Mouse (Mus musculus) forebrain, embryonic 11.5 days (tissue): Measurements from ENCODE around the gene H2-Oa. TPM values are rescaled to one million over a fixed set of nuclear protein-coding genes. Genes with fewer than 3 reads are reported as not detected.
A peak's percentile ranks its signal among the peaks of the same experiment; 100 is the strongest.

Source experiments
- ATAC-seq: fragments of 200-750 bp; cut with Nextera tagmentation; replicated peaks from 2 replicates; pipeline ENCODE4 v1.8.0; 2017; ENCODE audit warnings: moderate TSS enrichment; ENCODE audit not compliant: low FRiP score
- DNase-seq: peaks from one replicate; pipeline ENCODE4 v3.0.0-alpha.2; 2017; ENCODE audit warnings: low spot score
- H3K27ac ChIP-seq: fragments of 300-500 bp; sonication (generic); 2 replicates; pipeline ENCODE4 v1.5.1; 2014; ENCODE audit warnings: low read depth, low read length
- H3K27me3 ChIP-seq: fragments of 300-500 bp; sonication (generic); 2 replicates; pipeline ENCODE4 v1.6.1; 2014; ENCODE audit warnings: mild to moderate bottlenecking, low read length, mixed read lengths; ENCODE audit not compliant: control insufficient read depth, insufficient read depth
- H3K36me3 ChIP-seq: fragments of 300-500 bp; sonication (generic); 2 replicates; pipeline ENCODE4 v1.6.1; 2014; ENCODE audit warnings: mild to moderate bottlenecking, low read length, moderate library complexity, mixed read lengths; ENCODE audit not compliant: control insufficient read depth, insufficient read depth
- H3K4me1 ChIP-seq: fragments of 300-500 bp; sonication (generic); replicated peaks from 2 replicates; pipeline ENCODE4 v1.6.1; 2014; ENCODE audit warnings: low read length, mixed read lengths; ENCODE audit not compliant: control insufficient read depth, insufficient read depth
- H3K4me2 ChIP-seq: fragments of 300-500 bp; sonication (generic); 2 replicates; pipeline ENCODE4 v1.6.1; 2014; ENCODE audit warnings: low read depth, mild to moderate bottlenecking, low read length, moderate library complexity, mixed read lengths; ENCODE audit not compliant: severe bottlenecking
- H3K4me3 ChIP-seq: fragments of 300-500 bp; sonication (generic); 2 replicates; pipeline ENCODE4 v1.5.1; 2014; ENCODE audit warnings: low read depth, low read length
- H3K9ac ChIP-seq: fragments of 300-500 bp; sonication (generic); 2 replicates; pipeline ENCODE4 v1.6.1; 2014; ENCODE audit warnings: low read length
- H3K9me3 ChIP-seq: fragments of 300-500 bp; sonication (generic); 2 replicates; pipeline ENCODE4 v1.6.1; 2016; ENCODE audit warnings: low read length, mixed read lengths; ENCODE audit not compliant: control insufficient read depth
- WGBS: fragments of 180-500 bp; shearing (Covaris S2); extraction: QIAGEN DNeasy Blood & Tissue Kit; methylation state at CpG from one replicate; pipeline ENCODE4 v1.1.7; 2014; 5-methylcytosine and 5-hydroxymethylcytosine counted together
- polyA plus RNA-seq: library from polyadenylated mRNA; unstranded; fragments of >200 nt; fragmentation: Nextera tagmentation; extraction: Ambion mirVana; gene quantifications from 2 replicates; pipeline ENCODE4 v1.2.1, GENCODE M21; 2014

The H2-Oa gene
- polyA plus RNA-seq, 1 experiment from 2014 or later: 0.17 TPM

DNA sequence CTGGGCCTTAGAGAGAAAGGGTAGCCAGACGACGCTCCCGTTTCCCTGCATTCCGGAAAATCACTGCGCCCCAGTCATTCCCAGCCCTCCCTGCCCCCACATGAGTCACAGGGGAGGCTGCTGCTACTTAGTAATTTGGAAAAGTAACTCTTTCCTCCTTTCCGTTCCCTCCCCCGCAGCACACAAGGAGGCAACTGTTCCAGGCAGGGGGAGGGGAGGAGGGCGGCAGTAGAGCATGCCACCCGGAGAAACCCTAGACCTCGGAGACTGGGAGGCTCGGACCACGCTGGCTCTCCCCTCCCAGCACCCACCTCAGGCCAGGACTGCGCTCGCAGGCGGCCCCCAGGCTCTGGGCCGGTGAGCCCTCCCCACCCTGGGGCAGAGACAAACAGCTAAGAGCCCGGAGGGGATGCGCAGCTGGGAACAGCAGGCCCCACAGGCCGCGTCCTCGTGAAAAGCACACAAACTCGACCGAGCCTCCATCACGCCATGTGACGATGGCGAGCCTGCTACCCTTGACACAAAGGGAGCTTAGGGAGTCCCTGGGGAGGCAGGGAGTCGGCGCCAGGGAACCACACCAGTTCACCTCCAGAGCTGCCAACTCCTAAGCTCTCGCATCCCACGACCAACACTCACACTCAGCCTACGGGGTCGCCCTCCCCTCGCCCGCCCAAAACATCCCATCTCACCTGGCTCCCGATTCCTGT is 29.2 kb downstream of the H2-Oa start:
- WGBS: under 1% methylated on average over 30 of the region's 35 CpGs
- peak overlapping the region; percentile 100 for H3K9ac ChIP-seq
- ATAC-seq (peak; percentile 26), DNase-seq (peak; percentile 90)
- H3K9me3 ChIP-seq: no peaks in the 10 kb centered on the region
- H3K4me3 ChIP-seq: peak overlapping the region; percentile 100
- peaks cover 15% of the 10 kb centered on the region; the same call in 1 of the 2 replicates for H3K4me1 ChIP-seq
- peaks cover 6% of the 10 kb centered on the region for H3K36me3 ChIP-seq
- no peaks in the 10 kb centered on the region for H3K27me3 ChIP-seq
- peak overlapping the region; percentile 100 for H3K27ac ChIP-seq
- H3K4me2 ChIP-seq: peak overlapping the region; percentile 95

DNA sequence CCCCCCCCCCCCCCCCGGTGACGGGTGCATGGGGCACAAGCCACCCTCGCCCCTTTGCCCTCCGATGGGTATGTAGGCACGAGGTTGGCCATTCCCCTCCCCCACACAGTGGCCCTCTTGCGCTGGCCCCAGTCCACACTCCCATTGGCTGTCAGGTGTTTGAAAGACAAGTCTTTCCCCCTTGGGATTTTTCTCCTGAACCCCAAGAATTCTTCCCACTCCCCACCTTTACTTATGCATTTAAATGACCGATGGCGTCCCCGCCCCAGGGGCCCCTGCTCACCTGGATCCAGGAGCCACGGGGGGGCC is 29.7 kb downstream of the H2-Oa start:
- peak; percentile 12; the same call in 1 of the 2 replicates for ATAC-seq

DNA sequence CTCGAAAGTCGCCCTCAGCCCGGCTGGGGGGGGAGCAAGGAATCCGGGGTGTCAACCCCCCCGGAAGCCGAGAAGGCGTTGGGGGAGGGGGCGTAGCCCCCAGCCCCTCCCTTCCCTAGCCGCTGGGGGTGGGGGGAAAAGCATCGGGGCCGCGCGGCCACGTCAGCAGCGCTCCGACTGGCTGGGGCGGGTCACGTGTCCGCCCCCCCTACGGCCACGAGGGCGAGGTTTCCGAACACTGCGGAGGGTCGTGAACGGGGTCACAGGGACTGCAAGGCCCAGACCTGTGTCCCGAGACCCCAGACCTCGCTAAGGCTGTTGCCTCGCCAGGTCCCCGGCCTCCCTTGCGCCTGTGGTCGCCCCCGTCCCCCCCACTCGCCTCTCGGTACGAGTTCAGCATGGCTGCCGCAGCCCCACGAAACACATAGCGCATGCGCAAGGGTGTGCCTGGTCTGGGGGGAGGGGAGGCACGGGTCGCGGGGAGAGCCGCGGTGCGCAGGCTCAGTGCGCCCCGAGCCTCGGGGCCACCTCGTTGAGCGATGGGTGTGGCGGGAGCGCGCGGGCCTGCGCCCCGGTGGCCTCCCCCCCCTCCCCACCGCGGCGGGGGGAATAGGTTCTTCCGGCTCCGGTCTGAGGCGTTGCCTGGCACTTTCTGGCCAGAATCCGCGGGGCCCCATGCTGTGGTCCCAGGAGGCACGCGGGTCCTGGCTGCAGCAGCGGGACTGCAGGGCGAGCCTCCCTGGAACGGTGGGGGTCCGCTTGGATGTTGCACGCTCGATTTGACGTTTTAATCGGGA is 30.2 kb downstream of the H2-Oa start, which contains the start of gene Brd2:
Gene Brd2 (minus strand): TSS at position 447 of the 797 bp plus-strand sequence.
- Histone ChIP-seq H3K9me3 (no peaks in the 10 kb centered on the region), H3K27ac (peak within 1 kb of the TSS; percentile 100), H3K36me3 (no peaks in the 10 kb centered on the region; the same call in 1 of the 2 replicates), H3K9ac (peak within 1 kb of the TSS; percentile 100), H3K27me3 (no peaks in the 10 kb centered on the region), H3K4me2 (peak within 1 kb of the TSS; percentile 95), H3K4me1 (peaks cover 6% of the 10 kb centered on the region; the same call in 1 of the 2 replicates), H3K4me3 (peak within 1 kb of the TSS; percentile 100)
- DNase-seq (peak; percentile 99), ATAC-seq (peak; percentile 58)
- under 1% methylated on average over 62 of the region's 75 CpGs for WGBS

More for the DNA sequence above, 29.7 kb downstream of the H2-Oa start:
- Histone ChIP-seq H3K36me3 (peaks cover under 1% of the 10 kb centered on the region), H3K9ac (peak overlapping the region; percentile 100), H3K9me3 (no peaks in the 10 kb centered on the region), H3K27me3 (no peaks in the 10 kb centered on the region), H3K27ac (peak overlapping the region; percentile 100), H3K4me3 (peak overlapping the region; percentile 100), H3K4me1 (peaks cover 10% of the 10 kb centered on the region; the same call in 1 of the 2 replicates), H3K4me2 (peak overlapping the region; percentile 95)
- WGBS: 2% methylated on average over 8 of the region's 10 CpGs
- no peak for DNase-seq

DNA sequence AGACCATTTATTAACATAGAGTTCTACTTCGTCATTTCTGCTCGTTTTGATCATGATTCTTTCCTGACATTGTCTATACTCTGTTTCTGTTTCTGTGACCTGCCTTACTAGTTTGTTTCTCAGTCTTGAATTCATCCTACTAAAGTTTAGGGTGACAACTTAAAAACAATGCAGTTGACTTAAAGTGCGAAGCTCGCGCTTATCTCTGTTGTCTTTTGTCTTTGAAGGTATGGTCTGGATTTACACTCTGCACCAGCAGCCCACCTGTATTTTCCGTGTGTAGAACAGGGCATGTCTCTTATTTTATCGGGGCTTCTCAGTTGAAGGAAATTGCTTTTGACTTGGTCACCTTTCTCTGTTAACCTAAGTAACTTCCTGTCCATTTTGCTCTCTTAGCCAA is 31.0 kb downstream of the H2-Oa start:
- no peak for DNase-seq
- peak overlapping the region; percentile 100 for H3K27ac ChIP-seq
- no peak for ATAC-seq
- H3K9me3 ChIP-seq: no peaks in the 10 kb centered on the region
- 3% methylated on average over 7 of the region's 7 CpGs for WGBS
- peak overlapping the region; percentile 100 for H3K4me3 ChIP-seq
- H3K4me2 ChIP-seq: peak overlapping the region; percentile 95
- H3K9ac ChIP-seq: peak overlapping the region; percentile 100
- H3K27me3 ChIP-seq: no peaks in the 10 kb centered on the region
- H3K36me3 ChIP-seq: no peaks in the 10 kb centered on the region; the same call in 1 of the 2 replicates
- H3K4me1 ChIP-seq: peaks cover 6% of the 10 kb centered on the region; the same call in 1 of the 2 replicates

DNA sequence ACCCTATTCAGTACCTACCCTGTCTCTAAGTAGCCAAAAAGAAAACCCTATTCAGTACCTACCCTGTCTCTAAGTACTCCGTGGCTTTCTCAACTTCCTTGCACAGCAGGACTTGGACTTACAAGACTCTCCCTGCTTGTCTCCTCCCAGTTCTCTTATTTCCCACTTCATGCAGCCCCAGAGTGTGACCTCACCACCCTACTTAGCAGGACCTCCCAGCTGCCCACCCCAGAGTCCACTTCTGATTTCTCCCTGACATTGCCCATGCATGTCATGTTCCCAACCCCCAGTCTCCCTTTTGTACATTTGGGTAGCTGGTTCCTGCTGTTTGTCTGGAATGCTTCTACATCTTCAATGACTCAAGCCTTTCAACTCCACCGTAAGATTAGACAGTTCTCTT is 31.4 kb downstream of the H2-Oa start:
- Histone ChIP-seq H3K27ac (peak overlapping the region; percentile 100), H3K4me2 (peak overlapping the region; percentile 95), H3K36me3 (no peaks in the 10 kb centered on the region; the same call in 1 of the 2 replicates), H3K4me3 (peak overlapping the region; percentile 100), H3K9ac (peak overlapping the region; percentile 100), H3K9me3 (no peaks in the 10 kb centered on the region), H3K4me1 (peaks cover 6% of the 10 kb centered on the region; the same call in 1 of the 2 replicates), H3K27me3 (no peaks in the 10 kb centered on the region)
- DNase-seq (no peak), ATAC-seq (no peak)
- 10% methylated on average over 2 of the region's 2 CpGs for WGBS

DNA sequence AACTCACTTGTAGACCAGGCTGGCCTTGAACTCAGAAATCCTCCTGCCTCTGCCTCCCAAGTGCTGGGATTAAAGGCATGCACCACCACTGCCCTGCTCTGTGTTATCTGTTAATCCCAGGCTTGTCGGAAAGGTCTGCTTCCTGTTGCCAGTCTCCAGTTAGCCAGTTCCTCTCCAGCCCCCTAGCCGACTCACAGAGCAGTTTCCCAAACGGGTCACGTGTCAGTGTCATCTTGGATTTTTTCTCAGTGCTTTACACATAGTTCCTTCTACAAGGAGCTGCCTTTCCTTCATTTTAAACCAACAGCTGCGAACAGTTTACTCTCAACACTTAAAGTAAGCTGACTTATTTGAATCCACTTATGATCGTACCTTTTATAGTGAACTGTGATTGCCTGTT is 32.5 kb downstream of the H2-Oa start:
- no peaks in the 10 kb centered on the region for H3K9me3 ChIP-seq
- no peak overlapping the region for H3K9ac ChIP-seq
- ATAC-seq (no peak), DNase-seq (no peak)
- H3K4me2 ChIP-seq: no peak overlapping the region
- H3K4me3 ChIP-seq: no peak overlapping the region
- peaks cover 11% of the 10 kb centered on the region for H3K4me1 ChIP-seq
- 89% methylated on average over 6 of the region's 6 CpGs for WGBS
- 0 out of 2 replicates have a peak, but pooled peaks cover 2% of the 10 kb centered on the region for H3K27me3 ChIP-seq
- no peaks in the 10 kb centered on the region; the same call in 1 of the 2 replicates for H3K36me3 ChIP-seq
- no peak overlapping the region for H3K27ac ChIP-seq

DNA sequence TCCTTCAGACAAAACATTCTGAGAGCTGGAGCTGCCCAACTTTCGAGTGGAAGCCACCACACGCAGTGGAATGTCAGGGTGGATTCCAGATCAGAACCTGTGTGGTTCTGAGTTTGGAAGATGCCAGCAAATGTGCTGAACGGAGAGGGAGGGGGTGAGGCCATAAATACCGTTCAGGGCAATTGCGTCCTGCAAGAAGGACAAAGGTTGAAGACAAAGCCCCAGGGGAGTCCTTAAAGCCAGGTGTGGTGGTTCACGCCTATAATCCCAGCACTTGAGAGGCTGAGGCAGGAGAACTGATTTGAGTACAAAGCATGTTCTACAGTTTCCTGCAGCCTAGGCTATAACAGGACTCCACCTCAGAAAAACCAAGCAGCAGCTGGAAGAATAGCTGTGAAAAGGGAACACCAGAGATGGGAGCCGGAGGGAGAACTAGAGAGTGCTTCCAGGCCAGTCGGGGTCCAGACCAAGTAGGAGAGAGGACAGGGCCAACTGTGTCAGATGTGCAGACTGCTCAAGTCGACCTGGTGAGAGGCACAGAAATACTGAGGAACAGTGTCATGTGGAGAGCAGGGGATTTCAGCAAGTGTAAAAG is 34.8 kb downstream of the H2-Oa start:
- Histone ChIP-seq H3K4me1 (peaks cover 11% of the 10 kb centered on the region), H3K9me3 (no peaks in the 10 kb centered on the region), H3K4me3 (no peak overlapping the region), H3K27ac (0 out of 2 replicates have a peak overlapping the region, but pooled peaks have one; percentile 3), H3K4me2 (no peak overlapping the region), H3K9ac (no peak overlapping the region), H3K27me3 (0 out of 2 replicates have a peak, but pooled peaks cover 2% of the 10 kb centered on the region), H3K36me3 (no peaks in the 10 kb centered on the region; the same call in 1 of the 2 replicates)
- ATAC-seq (no peak), DNase-seq (no peak)
- 64% methylated on average over 9 of the region's 9 CpGs for WGBS

DNA sequence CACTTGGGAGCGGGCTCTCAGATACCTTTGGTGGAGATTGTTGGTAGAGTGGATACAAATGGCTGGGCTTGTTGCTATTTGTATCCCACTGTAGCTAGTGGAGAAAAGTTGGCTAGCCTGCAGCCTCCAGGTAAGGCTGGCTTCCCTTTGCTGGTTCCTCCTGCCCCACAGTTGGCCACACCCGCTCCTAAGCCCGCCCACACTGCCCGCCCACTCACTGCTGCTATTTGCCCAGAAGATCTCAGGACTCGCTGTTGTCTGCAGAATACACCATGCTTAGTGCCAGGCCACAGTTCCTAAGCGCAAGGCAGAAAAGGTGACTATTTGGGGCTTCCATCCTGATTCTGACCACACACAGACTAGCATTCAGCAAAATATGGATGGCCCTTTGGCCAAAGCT is 35.3 kb downstream of the H2-Oa start:
- DNase-seq (no peak), ATAC-seq (no peak)
- WGBS: 12% methylated on average over 6 of the region's 6 CpGs
- no peak overlapping the region for H3K4me3 ChIP-seq
- no peak overlapping the region for H3K4me2 ChIP-seq
- H3K27me3 ChIP-seq: 0 out of 2 replicates have a peak, but pooled peaks cover 2% of the 10 kb centered on the region
- H3K4me1 ChIP-seq: peaks cover 11% of the 10 kb centered on the region
- H3K27ac ChIP-seq: no peak overlapping the region
- H3K9me3 ChIP-seq: no peaks in the 10 kb centered on the region
- H3K36me3 ChIP-seq: no peaks in the 10 kb centered on the region; the same call in 1 of the 2 replicates
- H3K9ac ChIP-seq: no peak overlapping the region
